Mouse (Mus musculus) lung, postnatal 0 days (tissue): ENCODE measurements around the gene Utf1.

ENCODE experiments used
- CTCF ChIP-seq: IDR thresholded peaks from 2 replicates; pipeline ENCODE4 v1.5.1; 2016; ENCODE audit warnings: antibody characterized with exemption, mild to moderate bottlenecking
- EP300 ChIP-seq: IDR thresholded peaks from 2 replicates; pipeline ENCODE4 v1.6.1; 2016; ENCODE audit warnings: antibody characterized with exemption, mild to moderate bottlenecking, control low read depth

GRCm38 (mm10) chr7:139951079-139951478, 7.5 kb downstream of the Utf1 start:
- TF ChIP-seq CTCF (no peak), EP300 (no peak)
